Mouse (Mus musculus): ENCODE data around the gene Ift88. TPM values are rescaled to one million over a fixed set of nuclear protein-coding genes. Genes with fewer than 3 reads are reported as not detected.
A peak's percentile ranks its signal among the peaks of the same experiment; 100 is the strongest.

Ift88 gene
- total RNA-seq, 2 experiments from 2014 or later = 15.5 to 20.0 TPM

GRCm38 (mm10) chr14:57462871-57463270 lies 39.0 kb downstream of the Ift88 start:
- Histone ChIP-seq H3K4me3 (no peak overlapping the region), H3K27ac (no peak overlapping the region)
- intact Hi-C loops (cut with DNase I) = no loop called here
- DNase-seq (ENCODE audit: extremely low spot score in 1 of 2, low spot score in 2 of 2) = no peak
- no peak for TF ChIP-seq CTCF (IDR thresholded peaks at IDR 0.05)

GRCm38 (mm10) chr14:57475057-57475456 lies 51.2 kb downstream of the Ift88 start:
- peak; percentile 23 to 54 for DNase-seq (ENCODE audit: extremely low spot score in 1 of 2, low spot score in 2 of 2)
- no peak overlapping the region for H3K4me3 ChIP-seq
- peak overlapping the region; percentile 16; the same call in 1 of the 2 replicates for H3K27ac ChIP-seq
- no peak for TF ChIP-seq CTCF (IDR thresholded peaks at IDR 0.05)
- intact Hi-C loops (cut with DNase I) = loop anchor here (1.0 to 2.0 kb wide), 2 partner anchors 14 to 54 kb away; no protein-coding TSS in a partner anchor

- intact Hi-C loops (cut with DNase I) = no loop called here
- no peak overlapping the region for H3K27ac ChIP-seq
Observed at GRCm38 (mm10) chr14:57482262-57482661, 58.4 kb downstream of the Ift88 start.

GRCm38 (mm10) chr14:57484183-57484582 lies 60.3 kb downstream of the Ift88 start:
- no peak overlapping the region for H3K27ac ChIP-seq
- intact Hi-C loops (cut with DNase I) = no loop called here
- H3K4me3 ChIP-seq = no peak overlapping the region
- no peak for TF ChIP-seq CTCF (IDR thresholded peaks at IDR 0.05)
- no peak for DNase-seq (ENCODE audit: extremely low spot score in 1 of 2, low spot score in 2 of 2)

More at GRCm38 (mm10) chr14:57482262-57482661, 58.4 kb downstream of the Ift88 start:
- H3K4me3 ChIP-seq = no peak overlapping the region
- TF ChIP-seq CTCF (IDR thresholded peaks at IDR 0.05) = no peak
- no peak for DNase-seq (ENCODE audit: extremely low spot score in 1 of 2, low spot score in 2 of 2)

GRCm38 (mm10) chr14:57489696-57490095 lies 65.8 kb downstream of the Ift88 start:
- no peak for TF ChIP-seq CTCF (IDR thresholded peaks at IDR 0.05)
- H3K4me3 ChIP-seq = no peak overlapping the region
- no peak for DNase-seq (ENCODE audit: extremely low spot score in 1 of 2, low spot score in 2 of 2)
- H3K27ac ChIP-seq = 0 out of 2 replicates have a peak overlapping the region, but pooled peaks have one; percentile 11
- intact Hi-C loops (cut with DNase I) = loop anchor here (2.0 kb wide), 1 partner anchor 15 kb away; no protein-coding TSS in a partner anchor

GRCm38 (mm10) chr14:57493840-57494239 lies 70.0 kb downstream of the Ift88 start:
- DNase-seq (ENCODE audit: extremely low spot score in 1 of 2, low spot score in 2 of 2) = no peak
- intact Hi-C loops (cut with DNase I) = no loop called here
- no peak for TF ChIP-seq CTCF (IDR thresholded peaks at IDR 0.05)
- Histone ChIP-seq H3K4me3 (no peak overlapping the region), H3K27ac (no peak overlapping the region)

GRCm38 (mm10) chr14:57503729-57504128 lies 79.9 kb downstream of the Ift88 start:
- Histone ChIP-seq H3K27ac (no peak overlapping the region), H3K4me3 (no peak overlapping the region)
- TF ChIP-seq CTCF (IDR thresholded peaks at IDR 0.05) = no peak
- intact Hi-C loops (cut with DNase I) = no loop called here
- peak in 1 of 2 experiments; percentile 5 for DNase-seq (ENCODE audit: extremely low spot score in 1 of 2, low spot score in 2 of 2)

GRCm38 (mm10) chr14:57509554-57509953 lies 85.7 kb downstream of the Ift88 start:
- Histone ChIP-seq H3K4me3 (no peak overlapping the region), H3K27ac (no peak overlapping the region)
- TF ChIP-seq CTCF (IDR thresholded peaks at IDR 0.05) = no peak; the same call in none of the 2 replicates
- no peak for DNase-seq (ENCODE audit: extremely low spot score in 1 of 2, low spot score in 2 of 2)
- intact Hi-C loops (cut with DNase I) = no loop called here

GRCm38 (mm10) chr14:57515156-57515762 lies 91.4 kb downstream of the Ift88 start:
- Histone ChIP-seq H3K4me3 (no peak overlapping the region), H3K27ac (no peak overlapping the region)
- DNase-seq (ENCODE audit: extremely low spot score in 1 of 2, low spot score in 2 of 2) = no peak
- TF ChIP-seq CTCF (IDR thresholded peaks at IDR 0.05) = no peak
- intact Hi-C loops (cut with DNase I) = no loop called here

- intact Hi-C loops (cut with DNase I) = no loop called here
Observed at GRCm38 (mm10) chr14:57517001-57517400, 93.1 kb downstream of the Ift88 start.

GRCm38 (mm10) chr14:57523762-57524161 lies 99.9 kb downstream of the Ift88 start:
- no peak overlapping the region for H3K27ac ChIP-seq
- no peak overlapping the region for H3K4me3 ChIP-seq
- TF ChIP-seq CTCF (IDR thresholded peaks at IDR 0.05) = no peak
- DNase-seq (ENCODE audit: extremely low spot score in 1 of 2, low spot score in 2 of 2) = no peak
- intact Hi-C loops (cut with DNase I) = no loop called here

More at GRCm38 (mm10) chr14:57517001-57517400, 93.1 kb downstream of the Ift88 start:
- Histone ChIP-seq H3K4me3 (no peak overlapping the region), H3K27ac (no peak overlapping the region)
- no peak for TF ChIP-seq CTCF (IDR thresholded peaks at IDR 0.05)
- no peak for DNase-seq (ENCODE audit: extremely low spot score in 1 of 2, low spot score in 2 of 2)

GRCm38 (mm10) chr14:57524671-57525387 lies 101.0 kb downstream of the Ift88 start, which contains the start of gene Il17d:
TSS of gene Il17d (plus strand) at chr14:57524777.
- H3K4me3 ChIP-seq = peak within 1 kb of the TSS; percentile 70
- intact Hi-C loops (cut with DNase I) = loop anchor here (5.0 kb wide), 2 partner anchors 92 to 113 kb away; no protein-coding TSS in a partner anchor
- DNase-seq (ENCODE audit: extremely low spot score in 1 of 2, low spot score in 2 of 2) = peak in 1 of 2 experiments; percentile 42
- H3K27ac ChIP-seq = peak within 1 kb of the TSS; percentile 78
- no peak for TF ChIP-seq CTCF (IDR thresholded peaks at IDR 0.05)

All from left cerebral cortex, adult 2 months (tissue).